Mouse (Mus musculus) kidney, embryonic 14.5 days (tissue): ENCODE measurements around the gene Aldh9a1. TPM values are rescaled to one million over a fixed set of nuclear protein-coding genes. Genes with fewer than 3 reads are reported as not detected.
A peak's percentile ranks its signal among the peaks of the same experiment; 100 is the strongest.

Experiments
- ATAC-seq: fragments of 200-750 bp; cut with Nextera tagmentation; 2 replicates; pipeline ENCODE4 v1.8.0; 2017; ENCODE audit warnings: moderate number of reproducible peaks, mild to moderate bottlenecking, moderate TSS enrichment, moderate library complexity; ENCODE audit not compliant: low FRiP score, low TSS enrichment
- H3K27ac ChIP-seq: fragments of 300-500 bp; sonication (generic); 2 replicates; pipeline ENCODE4 v1.5.1; 2014; ENCODE audit warnings: low read depth, mild to moderate bottlenecking, low read length, moderate library complexity, mixed read lengths
- H3K27me3 ChIP-seq: fragments of 300-500 bp; sonication (generic); 2 replicates; pipeline ENCODE4 v1.6.1; 2014; ENCODE audit warnings: mild to moderate bottlenecking, low read length; ENCODE audit not compliant: control insufficient read depth, insufficient read depth
- H3K36me3 ChIP-seq: fragments of 300-500 bp; sonication (generic); 2 replicates; pipeline ENCODE4 v1.6.1; 2014; ENCODE audit warnings: low read length, mixed read lengths; ENCODE audit not compliant: control insufficient read depth, insufficient read depth
- H3K4me1 ChIP-seq: fragments of 300-500 bp; sonication (generic); 2 replicates; pipeline ENCODE4 v1.6.1; 2014; ENCODE audit warnings: low read length, mixed read lengths; ENCODE audit not compliant: control insufficient read depth, insufficient read depth
- H3K4me2 ChIP-seq: fragments of 300-500 bp; sonication (generic); replicated peaks from 2 replicates; pipeline ENCODE4 v1.6.1; 2014; ENCODE audit warnings: low read depth, mild to moderate bottlenecking, low read length
- H3K4me3 ChIP-seq: fragments of 300-500 bp; sonication (generic); 2 replicates; pipeline ENCODE4 v1.5.1; 2014; ENCODE audit warnings: mild to moderate bottlenecking, low read length
- H3K9ac ChIP-seq: fragments of 300-500 bp; sonication (generic); 2 replicates; pipeline ENCODE4 v1.6.1; 2014; ENCODE audit warnings: low read depth, mild to moderate bottlenecking, low read length, moderate library complexity
- H3K9me3 ChIP-seq: fragments of 300-500 bp; sonication (generic); 2 replicates; pipeline ENCODE4 v1.6.1; 2016; ENCODE audit warnings: low read length; ENCODE audit not compliant: control insufficient read depth
- WGBS: fragments of 180-500 bp; shearing (Covaris S2); extraction: QIAGEN DNeasy Blood & Tissue Kit; methylation state at CpG from one replicate; pipeline ENCODE4 v1.1.7; 2014; 5-methylcytosine and 5-hydroxymethylcytosine counted together
- polyA plus RNA-seq: library from polyadenylated mRNA; unstranded; fragments of >200 nt; fragmentation: Nextera tagmentation; extraction: Ambion mirVana; gene quantifications from 2 replicates; pipeline ENCODE4 v1.2.1, GENCODE M21; 2014

Aldh9a1 gene
- polyA plus RNA-seq, 1 experiment from 2014 or later: 46.6 TPM

- H3K27me3 ChIP-seq: no peaks in the 10 kb centered on the region
- no peak overlapping the region for H3K4me3 ChIP-seq
- H3K4me2 ChIP-seq: no peak overlapping the region
- no peaks in the 10 kb centered on the region for H3K4me1 ChIP-seq
- no peak overlapping the region for H3K27ac ChIP-seq
- no peak for ATAC-seq
- 61% methylated on average over 5 of the region's 5 CpGs for WGBS
- H3K9ac ChIP-seq: no peak overlapping the region
- peaks cover 21% of the 10 kb centered on the region for H3K36me3 ChIP-seq
- no peaks in the 10 kb centered on the region for H3K9me3 ChIP-seq
Observed at GRCm38 (mm10) chr1:167363322-167363721, 13.5 kb downstream of the Aldh9a1 start.

- H3K9ac ChIP-seq: no peak overlapping the region
- no peaks in the 10 kb centered on the region for H3K27me3 ChIP-seq
- no peak overlapping the region for H3K4me3 ChIP-seq
- H3K4me1 ChIP-seq: no peaks in the 10 kb centered on the region
- H3K9me3 ChIP-seq: no peaks in the 10 kb centered on the region
- H3K4me2 ChIP-seq: no peak overlapping the region
- H3K36me3 ChIP-seq: peaks cover 21% of the 10 kb centered on the region
- ATAC-seq: no peak
- no peak overlapping the region for H3K27ac ChIP-seq
- 88% methylated on average over 7 of the region's 7 CpGs for WGBS
Observed at GRCm38 (mm10) chr1:167365808-167366207, 16.0 kb downstream of the Aldh9a1 start.

GRCm38 (mm10) chr1:167366621-167367020, 16.8 kb downstream of the Aldh9a1 start:
- Histone ChIP-seq H3K9me3 (no peaks in the 10 kb centered on the region), H3K9ac (no peak overlapping the region), H3K4me2 (no peak overlapping the region), H3K4me3 (no peak overlapping the region), H3K36me3 (peaks cover 21% of the 10 kb centered on the region), H3K27me3 (no peaks in the 10 kb centered on the region), H3K4me1 (no peaks in the 10 kb centered on the region), H3K27ac (no peak overlapping the region)
- WGBS: 90% methylated on average over 6 of the region's 6 CpGs
- no peak for ATAC-seq

- no peak for ATAC-seq
- no peak overlapping the region for H3K4me3 ChIP-seq
- no peak overlapping the region for H3K27ac ChIP-seq
- no peak overlapping the region for H3K4me2 ChIP-seq
- no peaks in the 10 kb centered on the region for H3K4me1 ChIP-seq
- H3K27me3 ChIP-seq: no peaks in the 10 kb centered on the region
- H3K9me3 ChIP-seq: no peaks in the 10 kb centered on the region
- 93% methylated on average over 4 of the region's 4 CpGs for WGBS
- peaks cover 21% of the 10 kb centered on the region for H3K36me3 ChIP-seq
- no peak overlapping the region for H3K9ac ChIP-seq
Observed at GRCm38 (mm10) chr1:167368018-167368417, 18.2 kb downstream of the Aldh9a1 start.

- Histone ChIP-seq H3K9ac (no peak overlapping the region), H3K4me1 (no peaks in the 10 kb centered on the region), H3K4me2 (no peak overlapping the region), H3K9me3 (no peaks in the 10 kb centered on the region), H3K36me3 (peaks cover 21% of the 10 kb centered on the region), H3K27ac (no peak overlapping the region), H3K27me3 (no peaks in the 10 kb centered on the region), H3K4me3 (no peak overlapping the region)
- WGBS: 70% methylated on average over 7 of the region's 7 CpGs
- ATAC-seq: no peak
Observed at GRCm38 (mm10) chr1:167368513-167368912, 18.7 kb downstream of the Aldh9a1 start.

- no peaks in the 10 kb centered on the region for H3K27me3 ChIP-seq
- no peak overlapping the region for H3K4me2 ChIP-seq
- ATAC-seq: peak; percentile 63
- no peaks in the 10 kb centered on the region for H3K9me3 ChIP-seq
- H3K4me1 ChIP-seq: no peaks in the 10 kb centered on the region
- peaks cover 17% of the 10 kb centered on the region for H3K36me3 ChIP-seq
- no peak overlapping the region for H3K27ac ChIP-seq
- no peak overlapping the region for H3K9ac ChIP-seq
- H3K4me3 ChIP-seq: no peak overlapping the region
- 8% methylated on average over 7 of the region's 7 CpGs for WGBS
Observed at GRCm38 (mm10) chr1:167369905-167370304, 20.1 kb downstream of the Aldh9a1 start.

- Histone ChIP-seq H3K9ac (no peak overlapping the region), H3K4me3 (no peak overlapping the region), H3K27me3 (no peaks in the 10 kb centered on the region), H3K4me1 (no peaks in the 10 kb centered on the region), H3K36me3 (no peaks in the 10 kb centered on the region), H3K27ac (no peak overlapping the region), H3K4me2 (no peak overlapping the region), H3K9me3 (no peaks in the 10 kb centered on the region)
- ATAC-seq: no peak
- 95% methylated on average over 7 of the region's 7 CpGs for WGBS
Observed at GRCm38 (mm10) chr1:167372739-167373138, 22.9 kb downstream of the Aldh9a1 start.

GRCm38 (mm10) chr1:167374003-167374784, 24.4 kb downstream of the Aldh9a1 start:
- Histone ChIP-seq H3K36me3 (no peaks in the 10 kb centered on the region), H3K4me3 (no peak overlapping the region), H3K4me2 (peak overlapping the region; percentile 21; the same call in 1 of the 2 replicates), H3K27ac (no peak overlapping the region), H3K9me3 (no peaks in the 10 kb centered on the region), H3K4me1 (no peaks in the 10 kb centered on the region), H3K27me3 (no peaks in the 10 kb centered on the region), H3K9ac (no peak overlapping the region)
- peak; percentile 41 for ATAC-seq
- 22% methylated on average over 15 of the region's 15 CpGs for WGBS

GRCm38 (mm10) chr1:167374942-167375341, 25.2 kb downstream of the Aldh9a1 start:
- Histone ChIP-seq H3K9ac (no peak overlapping the region), H3K27me3 (no peaks in the 10 kb centered on the region), H3K4me1 (no peaks in the 10 kb centered on the region), H3K9me3 (no peaks in the 10 kb centered on the region), H3K27ac (no peak overlapping the region), H3K36me3 (no peaks in the 10 kb centered on the region), H3K4me3 (no peak overlapping the region), H3K4me2 (no peak overlapping the region)
- peak; percentile 17; the same call in 1 of the 2 replicates for ATAC-seq
- 28% methylated on average over 2 of the region's 2 CpGs for WGBS
